ENCODE assay signal across 15 mouse cellular contexts in genomic region chr7:92040785-92041411, GRCm38 (mm10).
DNase-seq lines count a peak whose midpoint lies in the region; ATAC-seq and TF ChIP-seq lines count a peak whose summit lies in the region.
"Had no signal": no experiment of that assay in that cellular context is flagged by ENCODE, and none has a peak within 500 bp of the region (broad histone marks: within the 10 kb centered on the region; RNA-seq: fewer than 3 reads in every experiment).

No protein-coding gene starts in this region.

- no peak overlapping the region for H3K9ac ChIP-seq in midbrain, embryonic 13.5 days (replicated peaks)
- H3K9ac ChIP-seq in midbrain, embryonic 11.5 days (ENCODE audit: low read length) = no peak overlapping the region
- H3K9ac ChIP-seq in forebrain, embryonic 12.5 days = no peak overlapping the region
- no peak overlapping the region for H3K9ac ChIP-seq in forebrain, embryonic 15.5 days (replicated peaks)
- H3K9ac ChIP-seq in midbrain, postnatal 0 days (replicated peaks; ENCODE audit: low read length, poor library complexity, severe bottlenecking) = no peak overlapping the region
- no peak overlapping the region for H3K9ac ChIP-seq in intestine, postnatal 0 days (ENCODE audit: low read depth, low read length)
- H3K9ac ChIP-seq: liver, embryonic 15.5 days had no signal

- WGBS in midbrain, embryonic 13.5 days = 66% methylated on average over 2 of the region's 2 CpGs
- WGBS in midbrain, embryonic 11.5 days = 79% methylated on average over 2 of the region's 2 CpGs
- 60% methylated on average over 2 of the region's 2 CpGs for WGBS in forebrain, embryonic 12.5 days
- 57% methylated on average over 2 of the region's 2 CpGs for WGBS in forebrain, embryonic 15.5 days
- WGBS in midbrain, postnatal 0 days = 55% methylated on average over 2 of the region's 2 CpGs
- WGBS in intestine, postnatal 0 days = 45% methylated on average over 2 of the region's 2 CpGs

- H3K4me1 ChIP-seq in midbrain, embryonic 13.5 days (replicated peaks) = no peaks in the 10 kb centered on the region
- H3K4me1 ChIP-seq in midbrain, embryonic 11.5 days (ENCODE audit: control insufficient read depth, insufficient read depth, low read length) = no peaks in the 10 kb centered on the region
- no peaks in the 10 kb centered on the region for H3K4me1 ChIP-seq in forebrain, embryonic 12.5 days
- 0 out of 2 replicates have a peak, but pooled peaks cover 6% of the 10 kb centered on the region for H3K4me1 ChIP-seq in forebrain, embryonic 15.5 days
- H3K4me1 ChIP-seq in midbrain, postnatal 0 days (ENCODE audit: insufficient read depth, low read length) = no peaks in the 10 kb centered on the region
- H3K4me1 ChIP-seq in intestine, postnatal 0 days (replicated peaks; ENCODE audit: control insufficient read depth, insufficient read depth, low read length) = no peaks in the 10 kb centered on the region
- H3K4me1 ChIP-seq: heart, embryonic 10.5 days; liver, embryonic 15.5 days had no signal

- H3K27ac ChIP-seq in midbrain, embryonic 13.5 days = peak overlapping the region; percentile 54
- H3K27ac ChIP-seq in midbrain, embryonic 11.5 days (ENCODE audit: low read depth, low read length) = no peak overlapping the region
- no peak overlapping the region for H3K27ac ChIP-seq in forebrain, embryonic 12.5 days
- H3K27ac ChIP-seq in forebrain, embryonic 15.5 days (replicated peaks) = peak overlapping the region; percentile 74
- H3K27ac ChIP-seq in midbrain, postnatal 0 days (ENCODE audit: low read depth, low read length) = 0 out of 2 replicates have a peak overlapping the region, but pooled peaks have one; percentile 18
- H3K27ac ChIP-seq in intestine, postnatal 0 days (ENCODE audit: low read depth, low read length) = no peak overlapping the region
- H3K27ac ChIP-seq: gastrocnemius, adult 2 months; heart, embryonic 10.5 days; kidney, postnatal 0 days; liver, embryonic 15.5 days had no signal

- H3K4me3 ChIP-seq in midbrain, embryonic 13.5 days (replicated peaks) = no peak overlapping the region
- H3K4me3 ChIP-seq in midbrain, embryonic 11.5 days (ENCODE audit: low read depth, low read length) = no peak overlapping the region
- H3K4me3 ChIP-seq in forebrain, embryonic 12.5 days (replicated peaks) = no peak overlapping the region
- no peak overlapping the region for H3K4me3 ChIP-seq in forebrain, embryonic 15.5 days
- no peak overlapping the region for H3K4me3 ChIP-seq in midbrain, postnatal 0 days (ENCODE audit: low read depth, low read length)
- no peak overlapping the region for H3K4me3 ChIP-seq in intestine, postnatal 0 days (ENCODE audit: low read depth, low read length)
- H3K4me3 ChIP-seq: gastrocnemius, adult 2 months; heart, embryonic 10.5 days; liver, embryonic 15.5 days had no signal

- H3K27me3 ChIP-seq in midbrain, embryonic 13.5 days = no peaks in the 10 kb centered on the region
- no peaks in the 10 kb centered on the region for H3K27me3 ChIP-seq in midbrain, embryonic 11.5 days (ENCODE audit: control insufficient read depth, insufficient read depth, low read length)
- H3K27me3 ChIP-seq in forebrain, embryonic 12.5 days = no peaks in the 10 kb centered on the region
- no peaks in the 10 kb centered on the region for H3K27me3 ChIP-seq in forebrain, embryonic 15.5 days
- H3K27me3 ChIP-seq in midbrain, postnatal 0 days (ENCODE audit: insufficient read depth, low read length) = no peaks in the 10 kb centered on the region
- no peaks in the 10 kb centered on the region for H3K27me3 ChIP-seq in intestine, postnatal 0 days (replicated peaks; ENCODE audit: control insufficient read depth, insufficient read depth, low read length)
- H3K27me3 ChIP-seq: liver, embryonic 15.5 days had no signal

- no peaks in the 10 kb centered on the region for H3K9me3 ChIP-seq in midbrain, embryonic 13.5 days
- no peaks in the 10 kb centered on the region for H3K9me3 ChIP-seq in midbrain, embryonic 11.5 days (ENCODE audit: control insufficient read depth, low read length)
- no peaks in the 10 kb centered on the region for H3K9me3 ChIP-seq in forebrain, embryonic 12.5 days
- H3K9me3 ChIP-seq in forebrain, embryonic 15.5 days = no peaks in the 10 kb centered on the region
- no peaks in the 10 kb centered on the region for H3K9me3 ChIP-seq in midbrain, postnatal 0 days (ENCODE audit: low read length)
- no peaks in the 10 kb centered on the region for H3K9me3 ChIP-seq in intestine, postnatal 0 days (ENCODE audit: control insufficient read depth)
- H3K9me3 ChIP-seq: heart, embryonic 10.5 days; liver, embryonic 15.5 days had no signal

- ATAC-seq in midbrain, embryonic 13.5 days = peak; percentile 80
- no peak for ATAC-seq in midbrain, embryonic 11.5 days (ENCODE audit: low FRiP score)
- peak; percentile 68; the same call in 1 of the 2 replicates for ATAC-seq in forebrain, embryonic 12.5 days (ENCODE audit: low FRiP score)
- peak; percentile 94 for ATAC-seq in forebrain, embryonic 15.5 days (replicated peaks)
- ATAC-seq in midbrain, postnatal 0 days (ENCODE audit: low FRiP score) = peak; percentile 52; the same call in 1 of the 2 replicates
- no peak for ATAC-seq in intestine, postnatal 0 days

- H3K36me3 ChIP-seq in midbrain, embryonic 13.5 days = no peaks in the 10 kb centered on the region
- H3K36me3 ChIP-seq in midbrain, embryonic 11.5 days (ENCODE audit: control insufficient read depth, insufficient read depth, low read length) = no peaks in the 10 kb centered on the region
- H3K36me3 ChIP-seq in forebrain, embryonic 12.5 days (replicated peaks) = no peaks in the 10 kb centered on the region
- no peaks in the 10 kb centered on the region for H3K36me3 ChIP-seq in forebrain, embryonic 15.5 days
- no peaks in the 10 kb centered on the region for H3K36me3 ChIP-seq in midbrain, postnatal 0 days (ENCODE audit: insufficient read depth, low read length)
- H3K36me3 ChIP-seq in intestine, postnatal 0 days (ENCODE audit: control insufficient read depth, insufficient read depth) = no peaks in the 10 kb centered on the region
- H3K36me3 ChIP-seq: heart, embryonic 10.5 days; liver, embryonic 15.5 days had no signal

- no peak overlapping the region for H3K4me2 ChIP-seq in midbrain, embryonic 13.5 days (replicated peaks)
- H3K4me2 ChIP-seq in midbrain, embryonic 11.5 days = no peak overlapping the region
- H3K4me2 ChIP-seq in forebrain, embryonic 12.5 days = no peak overlapping the region
- no peak overlapping the region for H3K4me2 ChIP-seq in forebrain, embryonic 15.5 days (replicated peaks)
- no peak overlapping the region for H3K4me2 ChIP-seq in midbrain, postnatal 0 days (ENCODE audit: low read depth, low read length, poor library complexity, severe bottlenecking)
- H3K4me2 ChIP-seq in intestine, postnatal 0 days (replicated peaks; ENCODE audit: low read depth) = no peak overlapping the region
- H3K4me2 ChIP-seq: liver, embryonic 15.5 days had no signal

- no peak for DNase-seq in midbrain, embryonic 11.5 days (ENCODE audit: low spot score, missing footprints)
- DNase-seq in midbrain, postnatal 0 days (ENCODE audit: low spot score) = no peak
- DNase-seq in T-cell, adult 2 months (ENCODE audit: low spot score) = no peak
- DNase-seq: adrenal gland, adult 8-10 months; cerebellum, adult 9-11 months; gastrocnemius, adult 2 months; kidney, adult 18-20 months; layer of hippocampus, postnatal 36 days had no signal

- no peak for TF ChIP-seq CTCF in midbrain, postnatal 0 days (IDR thresholded peaks at IDR 0.05)
- no peak for TF ChIP-seq CTCF in intestine, postnatal 0 days (IDR thresholded peaks at IDR 0.05; ENCODE audit: low read depth)

Comparison
In these comparisons a context has a peak if more than half of its experiments do, and no peak if none do; other contexts are left out.
1. ATAC-seq: peak in midbrain, embryonic 13.5 days (single experiment), forebrain, embryonic 12.5 days (single experiment), forebrain, embryonic 15.5 days (single experiment) and midbrain, postnatal 0 days (single experiment); none in midbrain, embryonic 11.5 days (single experiment) and intestine, postnatal 0 days (single experiment).
2. H3K27ac ChIP-seq: peak in midbrain, embryonic 13.5 days (single experiment), forebrain, embryonic 15.5 days (single experiment) and midbrain, postnatal 0 days (single experiment); none in midbrain, embryonic 11.5 days (single experiment), forebrain, embryonic 12.5 days (single experiment) and intestine, postnatal 0 days (single experiment).